10 mouse cellular contexts compared by ENCODE assay signal in the genomic region with DNA sequence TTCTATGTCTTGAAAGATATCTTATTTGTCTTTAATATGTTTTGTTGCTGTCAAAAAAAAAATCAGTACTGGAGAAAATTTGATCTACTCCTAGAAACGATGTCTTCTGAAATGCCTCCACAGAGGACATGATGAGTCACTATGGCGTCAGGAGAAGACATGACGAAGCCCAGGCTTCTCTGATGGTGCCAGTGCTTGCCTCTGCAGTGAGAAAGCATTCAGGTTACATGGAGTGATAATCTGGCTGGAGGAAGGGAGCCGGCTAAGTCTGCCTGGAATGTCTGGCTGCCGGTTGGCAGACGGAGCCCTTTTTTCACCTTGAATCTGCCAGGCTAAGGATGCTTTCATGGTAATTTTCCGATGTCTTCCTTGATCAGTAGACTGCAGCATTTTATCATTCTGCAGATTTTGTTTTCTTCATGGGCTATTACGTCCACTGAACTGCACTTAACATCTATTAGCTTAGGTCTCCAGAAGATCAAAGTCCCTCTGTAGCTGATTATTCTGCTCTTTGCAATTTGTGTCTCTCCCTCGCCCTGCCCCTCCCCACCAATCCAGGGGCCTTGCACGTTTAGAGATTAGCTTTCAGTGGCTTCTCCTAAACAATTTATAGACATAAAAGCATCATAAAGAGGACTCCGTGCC.
DNase-seq lines count a peak whose midpoint lies in the region; ATAC-seq lines count a peak whose summit lies in the region.
"Had no signal": no experiment of that assay in that cellular context is flagged by ENCODE, and none has a peak within 500 bp of the region (broad histone marks: within the 10 kb centered on the region; RNA-seq: fewer than 3 reads in every experiment).

No protein-coding gene starts in this region.

- H3K4me2 ChIP-seq in embryonic facial prominence, embryonic 14.5 days (ENCODE audit: low read depth, low read length) = 0 out of 2 replicates have a peak overlapping the region, but pooled peaks have one; percentile 10

- 19% methylated on average over 11 of the region's 11 CpGs for WGBS in embryonic facial prominence, embryonic 14.5 days

- H3K4me3 ChIP-seq in embryonic facial prominence, embryonic 14.5 days (ENCODE audit: low read depth, low read length) = no peak overlapping the region

- no peak overlapping the region for H3K27ac ChIP-seq in embryonic facial prominence, embryonic 14.5 days (replicated peaks; ENCODE audit: low read depth, low read length)

- ATAC-seq in embryonic facial prominence, embryonic 14.5 days (ENCODE audit: low read depth) = no peak

- peaks cover 6% of the 10 kb centered on the region; the same call in 1 of the 2 replicates for H3K4me1 ChIP-seq in embryonic facial prominence, embryonic 14.5 days (ENCODE audit: control insufficient read depth, insufficient read depth, low read length)

- H3K36me3 ChIP-seq in embryonic facial prominence, embryonic 14.5 days (ENCODE audit: control insufficient read depth, insufficient read depth, low read length) = no peaks in the 10 kb centered on the region

- no peaks in the 10 kb centered on the region for H3K27me3 ChIP-seq in embryonic facial prominence, embryonic 14.5 days (replicated peaks; ENCODE audit: control insufficient read depth, insufficient read depth, low read length)

- H3K9me3 ChIP-seq in embryonic facial prominence, embryonic 14.5 days (ENCODE audit: control insufficient read depth, low read length) = no peaks in the 10 kb centered on the region

- no peak overlapping the region for H3K9ac ChIP-seq in embryonic facial prominence, embryonic 14.5 days (ENCODE audit: low read depth, low read length)

- DNase-seq in gastrocnemius, postnatal 25 days = peak; percentile 11
- no peak for DNase-seq in gastrocnemius, postnatal 10 days
- peak; percentile 6 for DNase-seq in urinary bladder, postnatal 14 days (ENCODE audit: low spot score)
- no peak for DNase-seq in urinary bladder, postnatal 10 days (ENCODE audit: low spot score)
- peak; percentile 29 for DNase-seq in embryonic facial prominence, embryonic 14.5 days (ENCODE audit: low spot score)
- no peak for DNase-seq in ovary, postnatal 36 days (ENCODE audit: low spot score)
- no peak for DNase-seq in gastrocnemius, adult 8-10 months (ENCODE audit: low spot score in 2 of 2)
- DNase-seq in spleen, adult 12 weeks (ENCODE audit: low spot score) = no peak
- DNase-seq: kidney, postnatal 25 days; thymus, adult 18-20 months had no signal

Comparison
In these comparisons a context has a peak if more than half of its experiments do, and no peak if none do; other contexts are left out.
1. DNase-seq: peak in gastrocnemius, postnatal 25 days (single experiment), urinary bladder, postnatal 14 days (single experiment) and embryonic facial prominence, embryonic 14.5 days (single experiment); none in gastrocnemius, postnatal 10 days (single experiment), urinary bladder, postnatal 10 days (single experiment), ovary, postnatal 36 days (single experiment), gastrocnemius, adult 8-10 months (0 of 2) and spleen, adult 12 weeks (single experiment).